Mouse (Mus musculus) limb, embryonic 13.5 days (tissue): ENCODE measurements at regions not wholly inside any gene's neighbourhood (a gene's known extent, or its start where the extent isn't known, plus 50 kb on each side); places are given as distances from the start of the nearest gene placed in this dataset.

Experiments used
- ATAC-seq: fragments of 200-750 bp; cut with Nextera tagmentation; 2 replicates; pipeline ENCODE4 v1.8.0; 2017; ENCODE audit warnings: low read depth, moderate number of reproducible peaks, moderate TSS enrichment; ENCODE audit not compliant: low FRiP score
- H3K27ac ChIP-seq: fragments of 300-500 bp; sonication (generic); 2 replicates; pipeline ENCODE4 v1.5.1; 2015; ENCODE audit warnings: inconsistent platforms, mild to moderate bottlenecking, moderate library complexity
- H3K27me3 ChIP-seq: fragments of 300-500 bp; sonication (generic); 2 replicates; pipeline ENCODE4 v1.6.1; 2015; ENCODE audit warnings: mild to moderate bottlenecking, inconsistent platforms
- H3K36me3 ChIP-seq: fragments of 300-500 bp; sonication (generic); 2 replicates; pipeline ENCODE4 v1.6.1; 2015; ENCODE audit warnings: inconsistent platforms, mild to moderate bottlenecking, moderate library complexity
- H3K4me1 ChIP-seq: fragments of 300-500 bp; sonication (generic); 2 replicates; pipeline ENCODE4 v1.6.1; 2015; ENCODE audit warnings: inconsistent platforms
- H3K4me2 ChIP-seq: fragments of 300-500 bp; sonication (generic); replicated peaks from 2 replicates; pipeline ENCODE4 v1.6.1; 2015; ENCODE audit warnings: inconsistent platforms, mild to moderate bottlenecking, moderate library complexity
- H3K4me3 ChIP-seq: fragments of 300-500 bp; sonication (generic); 2 replicates; pipeline ENCODE4 v1.5.1; 2015; ENCODE audit warnings: moderate library complexity, mild to moderate bottlenecking, inconsistent platforms
- H3K9ac ChIP-seq: fragments of 300-500 bp; sonication (generic); 2 replicates; pipeline ENCODE4 v1.6.1; 2015; ENCODE audit warnings: mild to moderate bottlenecking, inconsistent platforms
- H3K9me3 ChIP-seq: fragments of 300-500 bp; sonication (generic); 2 replicates; pipeline ENCODE4 v1.6.1; 2016; ENCODE audit warnings: inconsistent platforms
- WGBS: fragments of 180-500 bp; shearing (Covaris S2); methylation state at CpG from one replicate; pipeline ENCODE4 v1.1.7; 2015; 5-methylcytosine and 5-hydroxymethylcytosine counted together

DNA sequence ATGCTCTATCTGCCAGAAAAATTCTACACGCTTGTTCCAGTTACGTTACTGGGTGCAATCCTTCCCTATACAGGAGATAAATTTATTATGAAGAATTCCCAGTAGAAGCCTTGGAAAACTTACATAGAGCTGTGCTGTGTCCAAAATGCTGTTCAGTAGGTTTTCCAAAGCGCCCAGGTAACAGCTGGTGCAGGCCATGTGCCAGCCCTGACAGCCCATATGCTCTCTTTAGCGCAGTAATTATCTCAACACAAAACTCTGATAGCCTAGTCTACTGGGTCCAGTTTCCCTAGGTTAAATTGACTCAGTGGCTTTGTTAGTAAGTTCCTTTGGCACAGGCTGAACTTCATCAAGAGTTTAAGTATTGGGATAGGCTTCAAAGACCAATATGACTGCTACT lies 122.2 kb upstream of the Rnf219 start:
- no peaks in the 10 kb centered on the region for H3K36me3 ChIP-seq
- H3K27ac ChIP-seq: no peak overlapping the region
- no peak overlapping the region for H3K4me3 ChIP-seq
- WGBS: 86% methylated on average over 4 of the region's 4 CpGs
- no peak overlapping the region for H3K9ac ChIP-seq
- no peaks in the 10 kb centered on the region for H3K9me3 ChIP-seq
- H3K4me1 ChIP-seq: no peaks in the 10 kb centered on the region
- peaks cover 2% of the 10 kb centered on the region; the same call in 1 of the 2 replicates for H3K27me3 ChIP-seq
- ATAC-seq: no peak
- no peak overlapping the region for H3K4me2 ChIP-seq

DNA sequence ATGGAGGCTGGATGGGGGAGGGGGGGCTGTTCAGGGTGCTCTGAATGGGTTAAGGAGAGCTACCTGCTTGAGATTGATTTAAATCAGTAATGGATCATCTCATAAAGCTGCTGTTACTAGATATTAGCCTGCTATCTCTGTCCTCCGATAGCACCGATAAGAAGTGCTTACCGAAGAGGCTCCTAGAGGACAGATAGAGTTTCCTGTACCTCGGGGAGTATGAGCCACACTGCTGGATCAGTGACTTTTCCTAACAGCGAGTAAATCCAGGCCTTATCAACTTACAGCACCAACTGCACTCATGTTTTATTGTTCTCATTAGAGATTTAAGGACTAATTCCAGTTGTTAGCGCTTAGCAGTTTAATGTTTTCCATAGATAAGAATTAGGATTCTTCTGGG lies 120.3 kb upstream of the Rnf219 start:
- Histone ChIP-seq H3K9ac (no peak overlapping the region), H3K36me3 (no peaks in the 10 kb centered on the region), H3K4me3 (no peak overlapping the region), H3K27ac (no peak overlapping the region), H3K4me2 (no peak overlapping the region), H3K9me3 (no peaks in the 10 kb centered on the region), H3K4me1 (no peaks in the 10 kb centered on the region), H3K27me3 (peaks cover 2% of the 10 kb centered on the region; the same call in 1 of the 2 replicates)
- 49% methylated on average over 6 of the region's 6 CpGs for WGBS
- ATAC-seq: peak; percentile 48; the same call in 1 of the 2 replicates

DNA sequence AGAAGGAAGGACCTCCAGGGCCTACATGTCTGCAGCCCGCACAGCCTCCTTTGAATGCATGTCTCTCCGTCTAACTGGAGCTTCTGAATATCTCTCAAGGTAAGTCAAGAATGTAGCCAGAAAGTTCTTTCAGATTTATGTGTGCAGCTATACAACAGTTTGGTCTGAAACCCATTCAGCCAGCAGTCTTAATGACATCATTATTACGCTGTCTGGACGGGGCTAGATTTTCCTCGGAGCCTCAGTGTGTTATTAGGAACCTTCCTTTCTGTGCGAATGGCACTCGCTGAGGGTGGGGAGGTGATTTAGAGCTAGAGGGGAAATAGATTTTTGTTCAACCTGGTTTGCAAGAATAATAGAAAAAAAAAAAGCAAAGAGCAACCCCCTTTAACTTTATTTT lies 116.9 kb upstream of the Rnf219 start:
- H3K9me3 ChIP-seq: no peaks in the 10 kb centered on the region
- peaks cover 2% of the 10 kb centered on the region; the same call in 1 of the 2 replicates for H3K27me3 ChIP-seq
- no peak overlapping the region for H3K4me2 ChIP-seq
- no peak overlapping the region for H3K4me3 ChIP-seq
- no peak overlapping the region for H3K9ac ChIP-seq
- no peak overlapping the region for H3K27ac ChIP-seq
- 35% methylated on average over 7 of the region's 7 CpGs for WGBS
- no peak for ATAC-seq
- no peaks in the 10 kb centered on the region for H3K36me3 ChIP-seq
- H3K4me1 ChIP-seq: no peaks in the 10 kb centered on the region

DNA sequence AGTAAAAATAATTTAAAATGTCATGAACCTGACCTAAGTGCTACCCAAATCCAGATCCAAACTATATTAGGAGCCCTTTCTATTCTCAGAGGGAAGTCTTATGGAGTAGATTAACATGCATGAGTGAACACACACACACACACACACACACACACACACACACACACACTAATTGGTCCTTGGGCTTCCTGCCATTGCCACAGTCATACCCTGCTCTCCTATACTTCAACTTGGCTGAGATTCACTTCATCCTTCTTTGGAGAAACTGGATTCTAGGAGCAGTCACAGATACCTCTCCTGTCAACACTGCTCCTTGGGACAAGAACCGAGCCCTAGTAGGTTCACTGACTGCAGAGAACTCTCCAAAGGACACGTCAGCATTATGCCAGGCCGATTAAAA lies 89.0 kb upstream of the Rnf219 start:
- ATAC-seq: no peak
- H3K4me1 ChIP-seq: no peaks in the 10 kb centered on the region
- WGBS: 85% methylated on average over 3 of the region's 3 CpGs

DNA sequence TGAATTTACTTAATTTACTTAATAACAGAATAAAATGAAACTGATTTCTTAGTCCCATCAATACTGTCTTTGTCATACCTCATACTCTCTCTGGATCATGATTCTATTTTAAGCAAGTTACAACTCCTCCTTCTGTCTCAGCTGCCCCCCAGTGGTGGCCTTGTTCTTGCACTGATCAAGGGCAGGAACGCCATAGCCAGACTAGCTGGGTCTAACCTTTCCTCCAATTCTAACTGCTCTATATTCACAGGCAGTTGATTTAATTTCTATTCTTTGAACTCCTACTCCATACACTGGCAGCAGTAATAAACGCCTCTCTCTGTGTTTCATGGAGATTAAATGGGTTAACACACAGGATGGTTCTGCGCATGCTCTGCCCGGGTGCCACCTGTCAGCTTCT lies 87.9 kb upstream of the Rnf219 start:
- H3K9me3 ChIP-seq: no peaks in the 10 kb centered on the region
- H3K4me1 ChIP-seq: no peaks in the 10 kb centered on the region
- 73% methylated on average over 4 of the region's 4 CpGs for WGBS
- no peaks in the 10 kb centered on the region for H3K36me3 ChIP-seq
- H3K4me2 ChIP-seq: no peak overlapping the region
- H3K27me3 ChIP-seq: no peaks in the 10 kb centered on the region
- H3K4me3 ChIP-seq: no peak overlapping the region
- ATAC-seq: no peak
- H3K9ac ChIP-seq: no peak overlapping the region
- H3K27ac ChIP-seq: no peak overlapping the region

More for the DNA sequence above, 89.0 kb upstream of the Rnf219 start:
- Histone ChIP-seq H3K27me3 (no peaks in the 10 kb centered on the region), H3K9me3 (no peaks in the 10 kb centered on the region), H3K27ac (no peak overlapping the region), H3K4me3 (no peak overlapping the region), H3K36me3 (no peaks in the 10 kb centered on the region), H3K4me2 (no peak overlapping the region), H3K9ac (no peak overlapping the region)

DNA sequence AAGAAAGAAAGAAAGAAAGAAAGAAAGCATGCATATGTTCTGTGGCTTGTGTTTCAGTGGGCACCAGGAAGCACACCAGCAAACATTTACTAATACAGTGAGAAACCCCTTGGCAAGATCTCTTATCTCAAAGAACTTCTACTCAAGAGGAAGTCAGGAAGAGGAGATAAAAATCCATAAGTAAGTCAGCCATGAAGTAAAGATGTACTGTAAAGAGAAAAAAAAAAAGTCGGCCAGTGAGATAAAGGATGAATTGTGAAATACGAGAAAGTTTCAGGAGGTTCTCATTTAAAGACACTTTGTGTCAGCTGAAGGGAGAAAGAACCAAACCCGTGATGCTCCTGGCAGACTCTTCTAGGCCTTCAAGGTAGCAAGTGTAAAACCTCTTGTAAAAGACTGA lies 72.4 kb upstream of the Rnf219 start:
- Histone ChIP-seq H3K27ac (no peak overlapping the region), H3K4me1 (no peaks in the 10 kb centered on the region), H3K9me3 (no peaks in the 10 kb centered on the region), H3K9ac (no peak overlapping the region), H3K4me3 (no peak overlapping the region), H3K36me3 (no peaks in the 10 kb centered on the region), H3K27me3 (no peaks in the 10 kb centered on the region), H3K4me2 (no peak overlapping the region)
- no peak for ATAC-seq
- WGBS: 80% methylated on average over 3 of the region's 3 CpGs
